Mouse (Mus musculus) heart, adult 2 months (tissue): ENCODE measurements around the gene Gpr22. TPM values are rescaled to one million over a fixed set of nuclear protein-coding genes. Genes with fewer than 3 reads are reported as not detected.
A peak's percentile ranks its signal among the peaks of the same experiment; 100 is the strongest.

Experiments used
- DNase-seq, 2 experiments: peaks; one replicate each; pipeline ENCODE4 v3.0.0; 2021
- H3K27ac ChIP-seq: fragments of 200-600 bp; 2 replicates; pipeline ENCODE4 v1.8.1; 2022
- H3K27me3 ChIP-seq: fragments of 200-500 bp; 2 replicates; pipeline ENCODE4 v1.6.1; 2012; ENCODE audit warnings: mild to moderate bottlenecking, low read length, inconsistent platforms, mixed read lengths; ENCODE audit not compliant: control insufficient read depth, insufficient read depth
- H3K36me3 ChIP-seq: fragments of 200-500 bp; 2 replicates; pipeline ENCODE4 v1.6.1; 2012; ENCODE audit warnings: low read length, inconsistent platforms; ENCODE audit not compliant: control insufficient read depth, insufficient read depth
- H3K4me1 ChIP-seq: fragments of 200-500 bp; 2 replicates; pipeline ENCODE4 v1.6.1; 2011; ENCODE audit warnings: low read length; ENCODE audit not compliant: control insufficient read depth, insufficient read depth
- H3K4me3 ChIP-seq: fragments of 200-600 bp; 2 replicates; pipeline ENCODE4 v1.8.1; 2022
- H3K79me2 ChIP-seq: fragments of 200-500 bp; replicated peaks from 2 replicates; pipeline ENCODE4 v1.6.1; 2012; ENCODE audit warnings: mild to moderate bottlenecking, inconsistent platforms, low read length, moderate library complexity, mixed read lengths; ENCODE audit not compliant: control insufficient read depth, insufficient read depth
- H3K9ac ChIP-seq: fragments of 200-500 bp; 2 replicates; pipeline ENCODE4 v1.6.1; 2012; ENCODE audit warnings: low read depth, mild to moderate bottlenecking, control low read depth, inconsistent platforms, low read length, mixed read lengths
- CTCF ChIP-seq: fragments of 200-600 bp; IDR thresholded peaks from 2 replicates; pipeline ENCODE4 v1.8.1; 2022; ENCODE audit warnings: antibody characterized with exemption, mild to moderate bottlenecking, moderate library complexity
- EP300 ChIP-seq: fragments of 200-500 bp; IDR thresholded peaks from 2 replicates; pipeline ENCODE4 v1.6.1; 2011; ENCODE audit warnings: low read depth, low read length, control low read depth; ENCODE audit not compliant: insufficient read depth
- POLR2A ChIP-seq: fragments of 200-500 bp; IDR thresholded peaks from 2 replicates; pipeline ENCODE4 v1.6.1; 2011; ENCODE audit warnings: mild to moderate bottlenecking, low read depth, low read length, control low read depth; ENCODE audit not compliant: insufficient read depth
- WGBS: fragments of 180-500 bp; shearing (Covaris S2); methylation state at CpG from one replicate; pipeline ENCODE4 v1.1.7; 2018; 5-methylcytosine and 5-hydroxymethylcytosine counted together
- intact Hi-C: fragments of 180-260 bp; cut with DNase I; formaldehyde crosslinking; loops from one replicate; pipeline ENCODE4 v1.15.1; 2025
- polyA plus RNA-seq: library from polyadenylated mRNA; depleted of rRNA; stranded (reverse); fragments of >200 nt; gene quantifications from 2 replicates; pipeline ENCODE4 v1.2.3, GENCODE M21; 2012; rRNA removed
- total RNA-seq, 2 experiments: library from RNA; stranded (reverse); gene quantifications; 2 replicates each; pipeline ENCODE4 v1.2.3; 2021

Gene Gpr22
- total and polyA plus RNA-seq, 3 experiments = 12.4 to 29.6 (median 19.0) TPM

DNA sequence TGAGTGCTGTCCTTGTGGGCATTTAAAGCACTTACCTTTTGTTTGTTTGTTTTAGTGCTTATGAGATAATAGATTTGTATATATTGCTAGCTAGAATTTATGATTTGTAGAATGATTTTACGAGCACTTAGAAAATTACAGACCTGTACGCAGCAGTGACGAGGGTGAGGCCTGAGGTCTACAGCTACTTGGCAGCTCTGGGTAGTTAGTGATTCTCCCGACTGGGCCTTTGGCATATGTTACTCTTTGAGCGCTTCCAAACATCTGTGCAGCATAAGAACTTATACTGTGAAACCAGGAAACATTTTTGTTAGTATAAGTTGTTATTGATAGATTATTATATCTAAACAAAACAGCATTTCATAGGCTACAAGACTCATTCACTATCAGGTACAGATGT is 12.3 kb downstream of the Gpr22 start:
- DNase-seq = no peak
- intact Hi-C loops = no loop called here
- peak overlapping the region; percentile 32 for H3K27ac ChIP-seq

DNA sequence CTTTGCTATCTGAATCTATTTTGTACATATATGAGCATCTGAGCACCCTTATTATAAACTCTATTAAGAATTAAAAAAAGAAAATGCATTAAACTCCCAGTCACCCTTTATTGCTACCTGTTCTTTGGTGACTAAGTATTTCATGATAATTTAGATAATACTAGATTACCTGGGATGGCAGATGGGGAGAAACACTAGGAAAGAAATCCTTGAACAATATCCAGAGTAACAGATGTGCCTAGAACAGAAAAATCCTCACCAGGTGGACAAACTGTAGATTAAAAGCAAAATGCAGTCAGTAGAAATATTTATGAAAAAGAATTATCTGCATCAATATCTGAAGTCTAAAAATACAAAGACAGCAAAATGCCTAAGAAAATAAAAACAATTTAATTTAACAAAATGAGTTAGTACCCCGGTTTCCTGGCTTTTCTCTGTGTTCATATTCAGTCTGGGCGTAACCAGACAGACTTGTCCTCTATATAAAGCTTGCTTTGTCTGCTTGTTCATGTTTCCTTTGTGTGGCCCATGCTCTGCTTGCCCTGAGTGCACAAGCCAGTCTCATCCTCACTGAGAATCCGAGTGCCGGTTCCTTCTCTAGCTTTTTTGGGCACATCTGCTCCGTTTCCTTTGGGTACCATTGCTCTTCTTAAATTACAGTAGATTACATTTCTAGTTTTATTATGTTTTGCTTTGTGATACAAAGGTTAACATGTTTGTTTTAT is 13.0 kb downstream of the Gpr22 start:
- H3K4me1 ChIP-seq = peaks cover 2% of the 10 kb centered on the region; the same call in 1 of the 2 replicates
- H3K4me3 ChIP-seq = no peak overlapping the region
- 79% methylated on average over 5 of the region's 5 CpGs for WGBS
- no peaks in the 10 kb centered on the region for H3K79me2 ChIP-seq
- H3K27me3 ChIP-seq = no peaks in the 10 kb centered on the region
- no peak for TF ChIP-seq EP300
- no peak for TF ChIP-seq POLR2A
- TF ChIP-seq CTCF = no peak
- peak overlapping the region; percentile 32 for H3K27ac ChIP-seq
- DNase-seq = no peak
- intact Hi-C loops = no loop called here
- H3K36me3 ChIP-seq = peaks cover 2% of the 10 kb centered on the region
- no peak overlapping the region for H3K9ac ChIP-seq

More for the DNA sequence above, 12.3 kb downstream of the Gpr22 start:
- no peaks in the 10 kb centered on the region for H3K27me3 ChIP-seq
- H3K9ac ChIP-seq = no peak overlapping the region
- WGBS = 59% methylated on average over 5 of the region's 5 CpGs
- no peak overlapping the region for H3K4me3 ChIP-seq
- no peaks in the 10 kb centered on the region for H3K79me2 ChIP-seq
- TF ChIP-seq POLR2A = no peak
- TF ChIP-seq EP300 = no peak
- TF ChIP-seq CTCF = no peak
- peaks cover 2% of the 10 kb centered on the region; the same call in 1 of the 2 replicates for H3K4me1 ChIP-seq
- H3K36me3 ChIP-seq = peaks cover 2% of the 10 kb centered on the region

DNA sequence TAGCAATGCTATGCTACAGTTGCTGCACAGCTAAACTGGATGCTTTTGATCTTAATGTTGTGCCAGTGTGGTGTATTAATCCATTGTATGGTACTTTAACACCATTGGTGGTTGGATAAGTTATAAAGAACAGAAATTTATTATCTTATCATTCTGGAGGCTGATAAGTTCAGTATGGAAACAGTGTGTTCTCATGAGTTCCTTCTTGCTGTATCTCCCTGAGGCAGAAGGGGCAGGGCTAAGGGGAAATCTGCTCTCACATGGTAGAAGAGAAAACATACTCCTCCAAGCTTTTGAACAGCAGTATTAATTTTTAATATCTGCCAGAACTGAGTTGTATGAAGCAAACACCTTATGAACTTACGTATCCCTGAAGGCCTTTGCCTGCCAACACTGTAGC is 20.5 kb downstream of the Gpr22 start:
- TF ChIP-seq CTCF = no peak
- TF ChIP-seq POLR2A = no peak
- no peak for TF ChIP-seq EP300
- Histone ChIP-seq H3K27me3 (no peaks in the 10 kb centered on the region), H3K36me3 (no peaks in the 10 kb centered on the region; the same call in 1 of the 2 replicates), H3K79me2 (no peaks in the 10 kb centered on the region), H3K4me1 (no peaks in the 10 kb centered on the region), H3K27ac (no peak overlapping the region), H3K4me3 (no peak overlapping the region), H3K9ac (no peak overlapping the region)
- intact Hi-C loops = no loop called here
- no peak for DNase-seq
- 86% methylated on average over 1 of the region's 1 CpGs for WGBS

DNA sequence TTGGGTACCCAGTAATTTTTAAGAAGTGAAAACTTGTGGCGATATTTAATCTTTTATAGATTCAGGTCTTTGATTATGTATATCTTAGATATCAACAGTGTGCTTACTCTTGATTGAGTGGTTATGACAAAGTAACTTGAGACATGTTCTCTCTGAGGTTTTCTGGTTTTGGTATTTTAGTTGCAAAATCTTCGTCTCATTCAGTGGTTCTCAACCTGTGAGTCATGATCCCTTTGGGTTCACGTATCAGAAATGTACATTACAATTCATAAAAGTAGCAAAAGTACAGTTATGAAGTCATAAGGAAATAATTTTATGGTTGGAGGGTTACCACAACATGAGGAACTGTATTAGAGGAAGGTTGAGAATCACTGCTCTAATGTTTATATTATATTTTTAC is 27.1 kb downstream of the Gpr22 start:
- intact Hi-C loops = no loop called here
- no peaks in the 10 kb centered on the region for H3K27me3 ChIP-seq
- H3K36me3 ChIP-seq = peaks cover 7% of the 10 kb centered on the region
- H3K4me1 ChIP-seq = no peaks in the 10 kb centered on the region
- no peak for DNase-seq
- H3K4me3 ChIP-seq = no peak overlapping the region
- 98% methylated on average over 3 of the region's 3 CpGs for WGBS
- no peak overlapping the region for H3K27ac ChIP-seq
- no peaks in the 10 kb centered on the region for H3K79me2 ChIP-seq
- TF ChIP-seq EP300 = no peak
- no peak for TF ChIP-seq CTCF
- TF ChIP-seq POLR2A = no peak
- no peak overlapping the region for H3K9ac ChIP-seq

DNA sequence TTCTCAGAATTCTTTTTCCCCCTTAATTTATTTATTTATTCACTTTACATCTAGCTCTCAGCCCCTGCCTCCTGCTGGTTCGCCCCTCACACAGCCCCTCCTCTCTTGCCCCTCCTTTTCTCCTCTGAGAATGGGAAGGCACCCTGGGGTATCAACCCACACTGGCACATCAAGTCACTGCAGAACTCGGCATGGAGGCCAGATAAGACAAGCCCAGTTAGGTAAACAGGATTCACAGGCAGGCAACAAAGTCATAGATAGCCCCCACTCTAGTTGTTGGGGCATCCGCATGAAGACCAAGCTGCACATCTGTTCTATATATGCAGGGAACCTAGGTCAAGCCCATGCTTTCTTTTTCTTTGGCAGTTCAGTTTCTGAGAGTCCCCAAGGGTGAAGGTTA is 46.6 kb downstream of the Gpr22 start:
- no peak overlapping the region for H3K9ac ChIP-seq
- no peaks in the 10 kb centered on the region for H3K4me1 ChIP-seq
- 70% methylated on average over 3 of the region's 3 CpGs for WGBS
- H3K27me3 ChIP-seq = no peaks in the 10 kb centered on the region
- H3K36me3 ChIP-seq = no peaks in the 10 kb centered on the region
- H3K79me2 ChIP-seq = no peaks in the 10 kb centered on the region
- H3K4me3 ChIP-seq = no peak overlapping the region
- H3K27ac ChIP-seq = no peak overlapping the region
- no peak for DNase-seq
- TF ChIP-seq CTCF = no peak
- no peak for TF ChIP-seq EP300
- TF ChIP-seq POLR2A = no peak
- intact Hi-C loops = no loop called here

DNA sequence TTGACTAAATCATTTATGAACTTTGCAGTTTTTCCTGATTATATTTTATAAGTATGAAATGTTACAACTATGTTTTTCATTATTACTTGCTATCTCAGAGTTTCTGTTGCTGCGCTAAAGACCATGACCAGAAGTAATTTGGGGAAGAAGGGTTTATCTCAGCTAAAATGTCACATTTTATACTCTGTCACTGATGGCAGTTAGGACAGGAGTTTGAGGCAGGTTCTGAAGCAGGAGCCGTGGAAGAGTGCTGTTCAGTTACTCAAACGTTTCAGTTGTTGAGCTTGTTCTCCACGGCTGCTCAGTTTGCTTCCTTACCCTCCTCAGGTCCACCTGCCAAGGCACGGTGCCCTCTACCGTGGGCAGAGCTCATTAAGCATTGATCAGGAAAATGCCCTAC is 47.7 kb downstream of the Gpr22 start:
- no peaks in the 10 kb centered on the region for H3K79me2 ChIP-seq
- intact Hi-C loops = no loop called here
- H3K9ac ChIP-seq = no peak overlapping the region
- H3K4me3 ChIP-seq = no peak overlapping the region
- no peaks in the 10 kb centered on the region for H3K36me3 ChIP-seq
- no peak overlapping the region for H3K27ac ChIP-seq
- TF ChIP-seq CTCF (no peak), POLR2A (no peak), EP300 (no peak)
- WGBS = 74% methylated on average over 6 of the region's 6 CpGs
- no peaks in the 10 kb centered on the region for H3K27me3 ChIP-seq
- no peaks in the 10 kb centered on the region for H3K4me1 ChIP-seq
- DNase-seq = no peak

Other genes with a start within 250 kb of the Gpr22 start
- gene Cbll1, start 214.3 kb downstream of the Gpr22 start, total RNA-seq = 10 to 100 TPM; 11.1 TPM
- gene Cbll1, start 214.3 kb downstream of the Gpr22 start, polyA plus RNA-seq = 4.6 and 7.0 TPM in 2 replicates
- gene Slc26a4, start 154.0 kb downstream of the Gpr22 start, total RNA-seq = under 1 TPM; 0.18 to 0.52 TPM
- gene Slc26a4, start 154.0 kb downstream of the Gpr22 start, polyA plus RNA-seq = 0.12 TPM in 1 of 2 replicates, not detected in the other
- gene Bcap29, start 79.3 kb downstream of the Gpr22 start, total RNA-seq = 10 to 100 TPM; 30.9 to 34.3 TPM
- 7.9 and 22.0 TPM in 2 replicates for gene Bcap29, start 79.3 kb downstream of the Gpr22 start, polyA plus RNA-seq
- gene Dus4l, start 59.1 kb downstream of the Gpr22 start, total RNA-seq = 1 to 10 TPM; 7.9 to 8.8 TPM
- gene Dus4l, start 59.1 kb downstream of the Gpr22 start, polyA plus RNA-seq = 3.3 and 5.9 TPM in 2 replicates
- 10 to 100 TPM; 55.8 to 58.3 TPM for gene Cog5, start 59.1 kb downstream of the Gpr22 start, total RNA-seq
- 24.7 and 48.2 TPM in 2 replicates for gene Cog5, start 59.1 kb downstream of the Gpr22 start, polyA plus RNA-seq
- gene Hbp1, start 236.6 kb upstream of the Gpr22 start, total RNA-seq = 10 to 100 TPM; 58.2 to 67.2 TPM
- gene Hbp1, start 236.6 kb upstream of the Gpr22 start, polyA plus RNA-seq = 65.4 and 108 TPM in 2 replicates